In genomic region chr2:30258600-30258999, GRCm38 (mm10) we compare ENCODE assay signal across 10 mouse cellular contexts. TPM values are rescaled to one million over a fixed set of nuclear protein-coding genes. Genes with fewer than 3 reads are reported as not detected.
A peak's percentile ranks its signal among the peaks of the same experiment; 100 is the strongest.
DNase-seq lines count a peak whose midpoint lies in the region; ATAC-seq and TF ChIP-seq lines count a peak whose summit lies in the region.
"Had no signal": no experiment of that assay in that cellular context is flagged by ENCODE, and none has a peak within 500 bp of the region (broad histone marks: within the 10 kb centered on the region; RNA-seq: fewer than 3 reads in every experiment).

No protein-coding gene starts in this region.

- peak overlapping the region; percentile 60 for H3K4me3 ChIP-seq in gastrocnemius, adult 2 months
- no peak overlapping the region for H3K4me3 ChIP-seq in embryonic facial prominence, embryonic 15.5 days (replicated peaks)
- H3K4me3 ChIP-seq in intestine, postnatal 0 days (ENCODE audit: low read depth, low read length), result no peak overlapping the region

- ATAC-seq in embryonic facial prominence, embryonic 15.5 days (ENCODE audit: insufficient number of reproducible peaks, low FRiP score, low TSS enrichment, low read depth), result 0 out of 2 replicates have a peak, but pooled peaks have one; percentile 4
- 0 out of 2 replicates have a peak, but pooled peaks have one; percentile 11 for ATAC-seq in intestine, postnatal 0 days

- peak overlapping the region; percentile 94 for H3K27ac ChIP-seq in gastrocnemius, adult 2 months
- no peak overlapping the region for H3K27ac ChIP-seq in embryonic facial prominence, embryonic 15.5 days (replicated peaks)
- no peak overlapping the region for H3K27ac ChIP-seq in intestine, postnatal 0 days (ENCODE audit: low read depth, low read length)

- intact Hi-C loops in gastrocnemius, adult 2 months (cut with DNase I), result no loop called here
- intact Hi-C loops in left cerebral cortex, postnatal 25 days (cut with DNase I), result no loop called here

- H3K4me1 ChIP-seq in embryonic facial prominence, embryonic 15.5 days, result peaks cover 19% of the 10 kb centered on the region; the same call in 1 of the 2 replicates
- H3K4me1 ChIP-seq in intestine, postnatal 0 days (replicated peaks; ENCODE audit: control insufficient read depth, insufficient read depth, low read length), result no peaks in the 10 kb centered on the region

- H3K27me3 ChIP-seq in embryonic facial prominence, embryonic 15.5 days, result no peaks in the 10 kb centered on the region
- H3K27me3 ChIP-seq in intestine, postnatal 0 days (replicated peaks; ENCODE audit: control insufficient read depth, insufficient read depth, low read length), result no peaks in the 10 kb centered on the region

- peaks cover 84% of the 10 kb centered on the region for H3K36me3 ChIP-seq in embryonic facial prominence, embryonic 15.5 days
- peaks cover 75% of the 10 kb centered on the region for H3K36me3 ChIP-seq in intestine, postnatal 0 days (ENCODE audit: control insufficient read depth, insufficient read depth)

- H3K9ac ChIP-seq in embryonic facial prominence, embryonic 15.5 days, result no peak overlapping the region
- H3K9ac ChIP-seq in intestine, postnatal 0 days (ENCODE audit: low read depth, low read length), result no peak overlapping the region

- TF ChIP-seq CTCF in gastrocnemius, adult 2 months (IDR thresholded peaks at IDR 0.05), result no peak
- TF ChIP-seq CTCF in intestine, postnatal 0 days (IDR thresholded peaks at IDR 0.05; ENCODE audit: low read depth), result no peak

- 71% methylated on average over 4 of the region's 4 CpGs for WGBS in embryonic facial prominence, embryonic 15.5 days
- WGBS in intestine, postnatal 0 days, result 59% methylated on average over 4 of the region's 4 CpGs

- DNase-seq in gastrocnemius, adult 2 months, result peak; percentile 76
- DNase-seq in gastrocnemius, adult 8-10 months (ENCODE audit: low spot score in 2 of 2), result no peak
- DNase-seq in lung, postnatal 25 days (ENCODE audit: low spot score), result peak; percentile 81
- DNase-seq in layer of hippocampus, adult 18-20 months (ENCODE audit: low spot score in 2 of 2), result no peak
- DNase-seq in embryo, embryonic 10 days (ENCODE audit: low spot score), result no peak
- no peak for DNase-seq in left cerebral cortex, postnatal 25 days (ENCODE audit: low spot score in 2 of 2)
- DNase-seq: cerebellum, adult 8-10 months had no signal

- H3K4me2 ChIP-seq in embryonic facial prominence, embryonic 15.5 days (replicated peaks), result no peak overlapping the region
- no peak overlapping the region for H3K4me2 ChIP-seq in intestine, postnatal 0 days (replicated peaks; ENCODE audit: low read depth)

- no peaks in the 10 kb centered on the region for H3K9me3 ChIP-seq in embryonic facial prominence, embryonic 15.5 days (replicated peaks)
- H3K9me3 ChIP-seq in intestine, postnatal 0 days (ENCODE audit: control insufficient read depth), result no peaks in the 10 kb centered on the region

RNA-seq across cellular contexts. Expression of gene Phyhd1, which starts 7.4 kb away (rescaled TPM):
- 10 to 100 TPM; 27.8 to 34.5 TPM for total RNA-seq in gastrocnemius, adult 2 months (2021)
- 10 to 100 TPM in 2 of 4 experiments, 1 to 10 TPM in 2; 7.7 to 14.2 (median 11.0) TPM for total RNA-seq in gastrocnemius, adult 8-10 months (2022)
- 5.0 and 6.0 TPM in 2 replicates for polyA plus RNA-seq in embryonic facial prominence, embryonic 15.5 days (2015; fragmentation: Nextera tagmentation; extraction: Ambion mirVana)
- polyA plus RNA-seq in intestine, postnatal 0 days (2015; fragmentation: Nextera tagmentation; extraction: Ambion mirVana), result 3.1 and 3.7 TPM in 2 replicates
- total RNA-seq in layer of hippocampus, adult 18-20 months (2021), result 10 to 100 TPM; 17.7 to 20.1 TPM
- 10 to 100 TPM; 18.8 to 19.7 TPM for total RNA-seq in left cerebral cortex, postnatal 25 days (2021)

RNA-seq across cellular contexts. Expression of gene Gm28035, which starts 18.2 kb away (rescaled TPM):
- total RNA-seq in gastrocnemius, adult 2 months (2021), result 1 to 10 TPM; 1.1 to 1.4 TPM
- under 1 TPM in 3 of 4 experiments, not detected in 1; 0.22 to 0.78 (median 0.40) TPM for total RNA-seq in gastrocnemius, adult 8-10 months (2022)
- polyA plus RNA-seq in embryonic facial prominence, embryonic 15.5 days (2015; fragmentation: Nextera tagmentation; extraction: Ambion mirVana), result 0.09 and 0.16 TPM in 2 replicates
- 0.03 and 0.04 TPM in 2 replicates for polyA plus RNA-seq in intestine, postnatal 0 days (2015; fragmentation: Nextera tagmentation; extraction: Ambion mirVana)
- total RNA-seq in layer of hippocampus, adult 18-20 months (2021), result 1 to 10 TPM; 8.4 to 9.5 TPM
- total RNA-seq in left cerebral cortex, postnatal 25 days (2021), result 10 to 100 TPM in 1 of 2 experiments, 1 to 10 TPM in 1; 9.9 to 12.3 TPM

RNA-seq across cellular contexts. Expression of gene Lrrc8a, which starts 21.1 kb away (rescaled TPM):
- total RNA-seq in gastrocnemius, adult 2 months (2021), result 10 to 100 TPM; 19.6 to 37.9 TPM
- 10 to 100 TPM; 13.2 to 20.1 (median 15.3) TPM for total RNA-seq in gastrocnemius, adult 8-10 months (2022)
- 41.1 and 42.9 TPM in 2 replicates for polyA plus RNA-seq in embryonic facial prominence, embryonic 15.5 days (2015; fragmentation: Nextera tagmentation; extraction: Ambion mirVana)
- polyA plus RNA-seq in intestine, postnatal 0 days (2015; fragmentation: Nextera tagmentation; extraction: Ambion mirVana), result 40.4 and 40.5 TPM in 2 replicates
- 10 to 100 TPM; 61.5 to 62.8 TPM for total RNA-seq in layer of hippocampus, adult 18-20 months (2021)
- total RNA-seq in left cerebral cortex, postnatal 25 days (2021), result 10 to 100 TPM; 53.9 to 59.8 TPM

RNA-seq across cellular contexts. Expression of gene Gm28038, which starts 22.2 kb away (rescaled TPM):
- 1 to 10 TPM in 1 of 2 experiments, not detected in 1; 1.8 TPM for total RNA-seq in gastrocnemius, adult 2 months (2021)
- total RNA-seq in gastrocnemius, adult 8-10 months (2022), result not detected
- not detected in 2 replicates for polyA plus RNA-seq in embryonic facial prominence, embryonic 15.5 days (2015; fragmentation: Nextera tagmentation; extraction: Ambion mirVana)
- polyA plus RNA-seq in intestine, postnatal 0 days (2015; fragmentation: Nextera tagmentation; extraction: Ambion mirVana), result not detected in 2 replicates
- total RNA-seq in layer of hippocampus, adult 18-20 months (2021), result not detected
- total RNA-seq in left cerebral cortex, postnatal 25 days (2021), result 1 to 10 TPM in 1 of 2 experiments, not detected in 1; 1.3 TPM
- total RNA-seq: layer of hippocampus, adult 8-10 months had no signal

RNA-seq across cellular contexts. Expression of gene Dolk, which starts 27.5 kb away (rescaled TPM):
- 10 to 100 TPM; 20.2 to 21.0 TPM for total RNA-seq in gastrocnemius, adult 2 months (2021)
- 10 to 100 TPM; 20.5 to 26.2 (median 24.6) TPM for total RNA-seq in gastrocnemius, adult 8-10 months (2022)
- 31.4 and 31.7 TPM in 2 replicates for polyA plus RNA-seq in embryonic facial prominence, embryonic 15.5 days (2015; fragmentation: Nextera tagmentation; extraction: Ambion mirVana)
- 23.7 and 24.7 TPM in 2 replicates for polyA plus RNA-seq in intestine, postnatal 0 days (2015; fragmentation: Nextera tagmentation; extraction: Ambion mirVana)
- 10 to 100 TPM; 19.8 to 22.3 TPM for total RNA-seq in layer of hippocampus, adult 18-20 months (2021)
- 10 to 100 TPM; 23.7 to 26.3 TPM for total RNA-seq in left cerebral cortex, postnatal 25 days (2021)

Comparison
In these comparisons a context has a peak if more than half of its experiments do, and no peak if none do; other contexts are left out.
1. DNase-seq: peak in gastrocnemius, adult 2 months (single experiment) and lung, postnatal 25 days (single experiment); none in gastrocnemius, adult 8-10 months (0 of 2), layer of hippocampus, adult 18-20 months (0 of 2), embryo, embryonic 10 days (single experiment) and left cerebral cortex, postnatal 25 days (0 of 2).